In genomic region chr7:143338690-143339089, GRCm38 (mm10) we compare ENCODE assay signal across 22 mouse cellular contexts.
DNase-seq lines count a peak whose midpoint lies in the region; ATAC-seq and TF ChIP-seq lines count a peak whose summit lies in the region.
"Had no signal": no experiment of that assay in that cellular context is flagged by ENCODE, and none has a peak within 500 bp of the region (broad histone marks: within the 10 kb centered on the region; RNA-seq: fewer than 3 reads in every experiment).

No protein-coding gene starts in this region.

- no peaks in the 10 kb centered on the region for H3K27me3 ChIP-seq in hindbrain, embryonic 14.5 days (ENCODE audit: control insufficient read depth, insufficient read depth, low read length)
- no peaks in the 10 kb centered on the region for H3K27me3 ChIP-seq in hindbrain, embryonic 11.5 days (ENCODE audit: control insufficient read depth, insufficient read depth, low read length)
- H3K27me3 ChIP-seq in kidney, embryonic 16.5 days (ENCODE audit: insufficient read depth, low read length), result no peaks in the 10 kb centered on the region
- H3K27me3 ChIP-seq in kidney, embryonic 14.5 days (ENCODE audit: control insufficient read depth, insufficient read depth, low read length), result no peaks in the 10 kb centered on the region
- H3K27me3 ChIP-seq in Patski, result no peaks in the 10 kb centered on the region
- no peaks in the 10 kb centered on the region for H3K27me3 ChIP-seq in embryonic facial prominence, embryonic 15.5 days
- H3K27me3 ChIP-seq: heart, embryonic 15.5 days; lung, embryonic 15.5 days; stomach, embryonic 15.5 days had no signal

- DNase-seq in hindbrain, embryonic 14.5 days (ENCODE audit: low spot score), result no peak
- no peak for DNase-seq in hindbrain, embryonic 11.5 days (ENCODE audit: low spot score)
- DNase-seq in Patski (ENCODE audit: low read depth, low spot score), result peak; percentile 7
- DNase-seq in yolk sac, embryonic 10.5 days (ENCODE audit: low spot score), result no peak
- DNase-seq: adrenal gland, adult 8-10 months; B cell, adult 2 months; cerebellum, adult 2 months; heart, postnatal 36 days; kidney, postnatal 10 days; lung, postnatal 4 days; midbrain, embryonic 14.5 days; thymus, postnatal 25 days had no signal

- no peak overlapping the region for H3K27ac ChIP-seq in hindbrain, embryonic 14.5 days
- no peak overlapping the region for H3K27ac ChIP-seq in hindbrain, embryonic 11.5 days (ENCODE audit: low read depth, low read length)
- no peak overlapping the region for H3K27ac ChIP-seq in kidney, embryonic 16.5 days (ENCODE audit: low read length)
- no peak overlapping the region for H3K27ac ChIP-seq in kidney, embryonic 14.5 days (ENCODE audit: low read depth, low read length)
- no peak overlapping the region for H3K27ac ChIP-seq in embryonic facial prominence, embryonic 15.5 days (replicated peaks)
- H3K27ac ChIP-seq: forebrain, embryonic 10.5 days; heart, embryonic 15.5 days; limb, embryonic 12.5 days; liver, embryonic 14.5 days; lung, embryonic 15.5 days; stomach, embryonic 15.5 days had no signal

- no peak overlapping the region for H3K9ac ChIP-seq in hindbrain, embryonic 14.5 days
- no peak overlapping the region for H3K9ac ChIP-seq in hindbrain, embryonic 11.5 days (ENCODE audit: low read depth, low read length)
- H3K9ac ChIP-seq in kidney, embryonic 16.5 days (replicated peaks; ENCODE audit: low read length), result no peak overlapping the region
- H3K9ac ChIP-seq in kidney, embryonic 14.5 days (ENCODE audit: low read depth, low read length), result no peak overlapping the region
- H3K9ac ChIP-seq in embryonic facial prominence, embryonic 15.5 days, result no peak overlapping the region
- H3K9ac ChIP-seq: heart, embryonic 15.5 days; limb, embryonic 12.5 days; liver, embryonic 14.5 days; lung, embryonic 15.5 days; stomach, embryonic 15.5 days had no signal

- no peak overlapping the region for H3K4me3 ChIP-seq in hindbrain, embryonic 14.5 days (replicated peaks; ENCODE audit: low read length)
- H3K4me3 ChIP-seq in hindbrain, embryonic 11.5 days (ENCODE audit: low read depth, low read length), result no peak overlapping the region
- H3K4me3 ChIP-seq in kidney, embryonic 16.5 days (ENCODE audit: low read length), result no peak overlapping the region
- H3K4me3 ChIP-seq in kidney, embryonic 14.5 days (ENCODE audit: low read length), result no peak overlapping the region
- H3K4me3 ChIP-seq in embryonic facial prominence, embryonic 15.5 days (replicated peaks), result no peak overlapping the region
- H3K4me3 ChIP-seq: forebrain, embryonic 10.5 days; heart, embryonic 15.5 days; limb, embryonic 12.5 days; lung, embryonic 15.5 days; stomach, embryonic 15.5 days had no signal

- no peak for TF ChIP-seq CTCF in Patski (IDR thresholded peaks at IDR 0.05)

- WGBS in hindbrain, embryonic 14.5 days, result 63% methylated on average over 4 of the region's 4 CpGs
- 83% methylated on average over 4 of the region's 4 CpGs for WGBS in hindbrain, embryonic 11.5 days
- 60% methylated on average over 4 of the region's 4 CpGs for WGBS in kidney, embryonic 16.5 days
- WGBS in kidney, embryonic 14.5 days, result 64% methylated on average over 4 of the region's 4 CpGs
- 51% methylated on average over 4 of the region's 4 CpGs for WGBS in embryonic facial prominence, embryonic 15.5 days

- in situ Hi-C loops in Patski (cut with MboI; ENCODE audit: low pct_unique_long_range_greater_than_20kb), result no loop called here

- no peaks in the 10 kb centered on the region for H3K36me3 ChIP-seq in hindbrain, embryonic 14.5 days (replicated peaks; ENCODE audit: control insufficient read depth, insufficient read depth)
- no peaks in the 10 kb centered on the region for H3K36me3 ChIP-seq in hindbrain, embryonic 11.5 days (ENCODE audit: control insufficient read depth, insufficient read depth, low read length)
- no peaks in the 10 kb centered on the region for H3K36me3 ChIP-seq in kidney, embryonic 16.5 days (ENCODE audit: insufficient read depth, low read length)
- H3K36me3 ChIP-seq in kidney, embryonic 14.5 days (ENCODE audit: control insufficient read depth, insufficient read depth, low read length), result no peaks in the 10 kb centered on the region
- no peaks in the 10 kb centered on the region for H3K36me3 ChIP-seq in embryonic facial prominence, embryonic 15.5 days
- H3K36me3 ChIP-seq: forebrain, embryonic 10.5 days; heart, embryonic 15.5 days; limb, embryonic 12.5 days; lung, embryonic 15.5 days; stomach, embryonic 15.5 days had no signal

- POLR2A ChIA-PET in Patski (lab: Charles Lee), result no interaction called here

- ATAC-seq in hindbrain, embryonic 14.5 days (ENCODE audit: low FRiP score), result peak; percentile 14; the same call in 1 of the 2 replicates
- no peak for ATAC-seq in hindbrain, embryonic 11.5 days (ENCODE audit: low FRiP score)
- peak; percentile 49; the same call in 1 of the 2 replicates for ATAC-seq in kidney, embryonic 16.5 days (ENCODE audit: low FRiP score, low TSS enrichment)
- ATAC-seq in kidney, embryonic 14.5 days (ENCODE audit: low FRiP score, low TSS enrichment), result no peak
- no peak for ATAC-seq in Patski
- ATAC-seq in embryonic facial prominence, embryonic 15.5 days (ENCODE audit: insufficient number of reproducible peaks, low FRiP score, low TSS enrichment, low read depth), result peak; percentile 67; the same call in 1 of the 2 replicates
- ATAC-seq: activated CD4-positive, CD25-positive, alpha-beta regulatory T cell, adult 4 months had no signal

- H3K4me1 ChIP-seq in hindbrain, embryonic 14.5 days (replicated peaks; ENCODE audit: control insufficient read depth, insufficient read depth, low read length), result peaks cover 14% of the 10 kb centered on the region; the same call in 1 of the 2 replicates
- H3K4me1 ChIP-seq in hindbrain, embryonic 11.5 days (replicated peaks; ENCODE audit: control insufficient read depth, insufficient read depth, low read length), result no peaks in the 10 kb centered on the region
- peaks cover 25% of the 10 kb centered on the region for H3K4me1 ChIP-seq in kidney, embryonic 16.5 days (ENCODE audit: insufficient read depth, low read length)
- H3K4me1 ChIP-seq in kidney, embryonic 14.5 days (ENCODE audit: control insufficient read depth, insufficient read depth, low read length), result peaks cover 24% of the 10 kb centered on the region
- peaks cover 12% of the 10 kb centered on the region for H3K4me1 ChIP-seq in embryonic facial prominence, embryonic 15.5 days

- H3K4me2 ChIP-seq in hindbrain, embryonic 14.5 days (replicated peaks), result no peak overlapping the region
- H3K4me2 ChIP-seq in hindbrain, embryonic 11.5 days (replicated peaks; ENCODE audit: low read depth, low read length), result no peak overlapping the region
- H3K4me2 ChIP-seq in kidney, embryonic 16.5 days (replicated peaks; ENCODE audit: low read depth, low read length), result no peak overlapping the region
- no peak overlapping the region for H3K4me2 ChIP-seq in kidney, embryonic 14.5 days (replicated peaks; ENCODE audit: low read depth, low read length)
- no peak overlapping the region for H3K4me2 ChIP-seq in embryonic facial prominence, embryonic 15.5 days (replicated peaks)
- H3K4me2 ChIP-seq: heart, embryonic 15.5 days; limb, embryonic 12.5 days; lung, embryonic 15.5 days; stomach, embryonic 15.5 days had no signal

- CTCF ChIA-PET in Patski (lab: Charles Lee), result interaction anchor here (0.8 kb wide), 1 partner anchor 19 kb away, joined by 3 read pairs; no protein-coding TSS in a partner anchor

- peaks cover 11% of the 10 kb centered on the region; the same call in 1 of the 2 replicates for H3K9me3 ChIP-seq in hindbrain, embryonic 14.5 days (ENCODE audit: control insufficient read depth, low read length)
- no peaks in the 10 kb centered on the region for H3K9me3 ChIP-seq in hindbrain, embryonic 11.5 days (ENCODE audit: control insufficient read depth, low read length)
- H3K9me3 ChIP-seq in kidney, embryonic 16.5 days (ENCODE audit: low read length), result no peaks in the 10 kb centered on the region
- no peaks in the 10 kb centered on the region for H3K9me3 ChIP-seq in kidney, embryonic 14.5 days (ENCODE audit: control insufficient read depth, low read length)
- 0 out of 2 replicates have a peak, but pooled peaks cover 4% of the 10 kb centered on the region for H3K9me3 ChIP-seq in embryonic facial prominence, embryonic 15.5 days (replicated peaks)
- H3K9me3 ChIP-seq: heart, embryonic 15.5 days; lung, embryonic 15.5 days; stomach, embryonic 15.5 days had no signal

Comparison
In these comparisons a context has a peak if more than half of its experiments do, and no peak if none do; other contexts are left out.
1. ATAC-seq: peak in hindbrain, embryonic 14.5 days (single experiment), kidney, embryonic 16.5 days (single experiment) and embryonic facial prominence, embryonic 15.5 days (single experiment); none in hindbrain, embryonic 11.5 days (single experiment), kidney, embryonic 14.5 days (single experiment) and Patski (single experiment).